Mouse (Mus musculus) forebrain, embryonic 16.5 days (tissue): ENCODE measurements around the gene Adgre4. TPM values are rescaled to one million over a fixed set of nuclear protein-coding genes. Genes with fewer than 3 reads are reported as not detected.

Experiments used
- ATAC-seq: fragments of 200-750 bp; cut with Nextera tagmentation; 2 replicates; pipeline ENCODE4 v1.8.0; 2017; ENCODE audit warnings: mild to moderate bottlenecking, moderate library complexity
- H3K27ac ChIP-seq: fragments of 300-500 bp; sonication (generic); 2 replicates; pipeline ENCODE4 v1.5.1; 2014; ENCODE audit warnings: low read length, control low read depth
- H3K27me3 ChIP-seq: fragments of 300-500 bp; sonication (generic); replicated peaks from 2 replicates; pipeline ENCODE4 v1.6.1; 2014; ENCODE audit warnings: low read length; ENCODE audit not compliant: control insufficient read depth, insufficient read depth
- H3K36me3 ChIP-seq: fragments of 300-500 bp; sonication (generic); 2 replicates; pipeline ENCODE4 v1.6.1; 2014; ENCODE audit not compliant: control insufficient read depth, insufficient read depth
- H3K4me1 ChIP-seq: fragments of 300-500 bp; sonication (generic); replicated peaks from 2 replicates; pipeline ENCODE4 v1.6.1; 2014; ENCODE audit warnings: low read length; ENCODE audit not compliant: control insufficient read depth, insufficient read depth
- H3K4me2 ChIP-seq: fragments of 300-500 bp; sonication (generic); 2 replicates; pipeline ENCODE4 v1.6.1; 2014; ENCODE audit warnings: mild to moderate bottlenecking, low read length, control low read depth
- H3K4me3 ChIP-seq: fragments of 300-500 bp; sonication (generic); replicated peaks from 2 replicates; pipeline ENCODE4 v1.5.1; 2014; ENCODE audit warnings: mild to moderate bottlenecking, low read length, control low read depth
- H3K9ac ChIP-seq: fragments of 300-500 bp; sonication (generic); replicated peaks from 2 replicates; pipeline ENCODE4 v1.6.1; 2014; ENCODE audit warnings: low read depth, low read length, control low read depth
- H3K9me3 ChIP-seq: fragments of 300-500 bp; sonication (generic); 2 replicates; pipeline ENCODE4 v1.6.1; 2016; ENCODE audit warnings: low read length; ENCODE audit not compliant: control insufficient read depth
- WGBS: fragments of 180-500 bp; shearing (Covaris S2); extraction: QIAGEN DNeasy Blood & Tissue Kit; methylation state at CpG from one replicate; pipeline ENCODE4 v1.1.7; 2014; 5-methylcytosine and 5-hydroxymethylcytosine counted together
- polyA plus RNA-seq: library from polyadenylated mRNA; unstranded; fragments of >200 nt; fragmentation: Nextera tagmentation; extraction: Ambion mirVana; gene quantifications from 2 replicates; pipeline ENCODE4 v1.2.1, GENCODE M21; 2015

The Adgre4 gene
- 0.09 and 0.14 TPM in 2 replicates for polyA plus RNA-seq

GRCm38 (mm10) chr17:55749786-55750185 is at the start of gene Adgre4:
Gene Adgre4 (plus strand): TSS chr17:55749984.
- Histone ChIP-seq H3K36me3 (no peaks in the 10 kb centered on the region), H3K27me3 (no peaks in the 10 kb centered on the region), H3K4me3 (no peak within 1 kb of the TSS), H3K27ac (no peak within 1 kb of the TSS), H3K9ac (no peak within 1 kb of the TSS), H3K4me2 (no peak within 1 kb of the TSS), H3K9me3 (no peaks in the 10 kb centered on the region), H3K4me1 (no peaks in the 10 kb centered on the region)
- WGBS: 67% methylated on average over 2 of the region's 2 CpGs
- ATAC-seq: no peak

- ATAC-seq: peak; percentile 75
- H3K4me2 ChIP-seq: no peak overlapping the region
- H3K27me3 ChIP-seq: no peaks in the 10 kb centered on the region
- no peaks in the 10 kb centered on the region for H3K4me1 ChIP-seq
- WGBS: 65% methylated on average over 3 of the region's 3 CpGs
- H3K27ac ChIP-seq: no peak overlapping the region
- H3K9me3 ChIP-seq: no peaks in the 10 kb centered on the region
- H3K36me3 ChIP-seq: peaks cover 5% of the 10 kb centered on the region; the same call in 1 of the 2 replicates
- H3K4me3 ChIP-seq: no peak overlapping the region
- no peak overlapping the region for H3K9ac ChIP-seq
Measured at GRCm38 (mm10) chr17:55702161-55702820, 47.5 kb upstream of the Adgre4 start.

- Histone ChIP-seq H3K9me3 (no peaks in the 10 kb centered on the region), H3K4me3 (no peak overlapping the region), H3K36me3 (0 out of 2 replicates have a peak, but pooled peaks cover 4% of the 10 kb centered on the region), H3K4me1 (no peaks in the 10 kb centered on the region), H3K4me2 (no peak overlapping the region), H3K27me3 (no peaks in the 10 kb centered on the region), H3K27ac (no peak overlapping the region), H3K9ac (no peak overlapping the region)
- 86% methylated on average over 5 of the region's 5 CpGs for WGBS
- ATAC-seq: peak; percentile 18; the same call in 1 of the 2 replicates
Measured at GRCm38 (mm10) chr17:55702865-55703264, 46.9 kb upstream of the Adgre4 start.

- Histone ChIP-seq H3K9me3 (no peaks in the 10 kb centered on the region), H3K4me3 (peak within 1 kb of the TSS; percentile 86), H3K27me3 (no peaks in the 10 kb centered on the region), H3K27ac (peak within 1 kb of the TSS; percentile 56), H3K36me3 (0 out of 2 replicates have a peak, but pooled peaks cover 1% of the 10 kb centered on the region), H3K9ac (peak within 1 kb of the TSS; percentile 71), H3K4me1 (no peaks in the 10 kb centered on the region), H3K4me2 (peak within 1 kb of the TSS; percentile 93)
- ATAC-seq: peak; percentile 98
- under 1% methylated on average over 37 of the region's 37 CpGs for WGBS
Measured at GRCm38 (mm10) chr17:55711984-55712811, 37.6 kb upstream of the Adgre4 start, which contains the start of gene Pot1b. Gene Pot1b (minus strand): TSS chr17:55712628.

- Histone ChIP-seq H3K36me3 (no peaks in the 10 kb centered on the region), H3K4me2 (no peak overlapping the region), H3K27me3 (no peaks in the 10 kb centered on the region), H3K27ac (no peak overlapping the region), H3K9ac (no peak overlapping the region), H3K9me3 (no peaks in the 10 kb centered on the region), H3K4me1 (no peaks in the 10 kb centered on the region), H3K4me3 (no peak overlapping the region)
- ATAC-seq: no peak
- 69% methylated on average over 1 of the region's 1 CpGs for WGBS
Measured at GRCm38 (mm10) chr17:55721270-55721669, 28.5 kb upstream of the Adgre4 start.

GRCm38 (mm10) chr17:55722250-55722649 is 27.5 kb upstream of the Adgre4 start:
- Histone ChIP-seq H3K4me1 (no peaks in the 10 kb centered on the region), H3K27ac (no peak overlapping the region), H3K9me3 (no peaks in the 10 kb centered on the region), H3K27me3 (no peaks in the 10 kb centered on the region), H3K9ac (no peak overlapping the region), H3K4me2 (no peak overlapping the region), H3K4me3 (no peak overlapping the region), H3K36me3 (no peaks in the 10 kb centered on the region)
- WGBS: 86% methylated on average over 2 of the region's 2 CpGs
- ATAC-seq: no peak

GRCm38 (mm10) chr17:55726193-55726592 is 23.6 kb upstream of the Adgre4 start:
- Histone ChIP-seq H3K9me3 (no peaks in the 10 kb centered on the region), H3K4me2 (no peak overlapping the region), H3K27ac (no peak overlapping the region), H3K27me3 (no peaks in the 10 kb centered on the region), H3K4me3 (no peak overlapping the region), H3K36me3 (no peaks in the 10 kb centered on the region), H3K9ac (no peak overlapping the region), H3K4me1 (no peaks in the 10 kb centered on the region)
- no peak for ATAC-seq
- WGBS: 84% methylated on average over 2 of the region's 2 CpGs

- H3K9me3 ChIP-seq: no peaks in the 10 kb centered on the region
- H3K4me3 ChIP-seq: no peak overlapping the region
- no peak overlapping the region for H3K4me2 ChIP-seq
- H3K36me3 ChIP-seq: no peaks in the 10 kb centered on the region
- no peak overlapping the region for H3K9ac ChIP-seq
- H3K4me1 ChIP-seq: no peaks in the 10 kb centered on the region
- H3K27me3 ChIP-seq: no peaks in the 10 kb centered on the region
- no peak overlapping the region for H3K27ac ChIP-seq
- 79% methylated on average over 1 of the region's 1 CpGs for WGBS
- no peak for ATAC-seq
Measured at GRCm38 (mm10) chr17:55736675-55737074, 13.1 kb upstream of the Adgre4 start.

GRCm38 (mm10) chr17:55751170-55751569 is 1.4 kb downstream of the Adgre4 start:
- H3K4me1 ChIP-seq: no peaks in the 10 kb centered on the region
- no peaks in the 10 kb centered on the region for H3K36me3 ChIP-seq
- H3K9ac ChIP-seq: no peak overlapping the region
- H3K9me3 ChIP-seq: no peaks in the 10 kb centered on the region
- H3K4me3 ChIP-seq: no peak overlapping the region
- no peak overlapping the region for H3K27ac ChIP-seq
- WGBS: 83% methylated on average over 2 of the region's 2 CpGs
- H3K4me2 ChIP-seq: no peak overlapping the region
- no peak for ATAC-seq
- no peaks in the 10 kb centered on the region for H3K27me3 ChIP-seq
